Mouse (Mus musculus) gonadal fat pad, adult 2 months (tissue): ENCODE results near the gene Ppp1r11. TPM values are rescaled to one million over a fixed set of nuclear protein-coding genes. Genes with fewer than 3 reads are reported as not detected.

Experiments
- DNase-seq: peaks from one replicate; pipeline ENCODE4 v3.0.0-alpha.2; 2012; ENCODE audit warnings: low read depth
- polyA plus RNA-seq: library from polyadenylated mRNA; depleted of rRNA; stranded (reverse); fragments of >200 nt; gene quantifications from 2 replicates; pipeline ENCODE4 v1.2.3, GENCODE M21; 2012

Gene Ppp1r11
- polyA plus RNA-seq, 1 experiment, result 39.7 TPM

DNA sequence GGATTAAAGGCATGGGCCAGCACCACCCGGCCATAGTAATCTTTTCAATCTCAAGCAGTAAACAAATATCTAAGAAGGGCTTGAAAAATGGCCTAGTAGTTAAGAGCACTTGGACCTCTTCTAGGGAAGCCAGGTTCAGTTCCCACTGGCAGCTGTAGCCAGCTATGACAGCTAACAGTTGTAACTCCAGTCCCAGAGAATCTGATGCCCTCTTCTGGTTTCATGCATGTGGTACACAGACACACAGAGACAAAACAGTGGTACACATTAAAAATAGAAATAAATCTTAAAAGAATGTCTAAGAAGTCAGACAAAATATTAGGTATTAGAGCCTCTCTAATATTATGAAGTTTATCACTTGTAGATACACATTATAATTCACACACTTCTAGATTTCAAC lies 9.6 kb upstream of the Ppp1r11 start:
- DNase-seq, result no peak

DNA sequence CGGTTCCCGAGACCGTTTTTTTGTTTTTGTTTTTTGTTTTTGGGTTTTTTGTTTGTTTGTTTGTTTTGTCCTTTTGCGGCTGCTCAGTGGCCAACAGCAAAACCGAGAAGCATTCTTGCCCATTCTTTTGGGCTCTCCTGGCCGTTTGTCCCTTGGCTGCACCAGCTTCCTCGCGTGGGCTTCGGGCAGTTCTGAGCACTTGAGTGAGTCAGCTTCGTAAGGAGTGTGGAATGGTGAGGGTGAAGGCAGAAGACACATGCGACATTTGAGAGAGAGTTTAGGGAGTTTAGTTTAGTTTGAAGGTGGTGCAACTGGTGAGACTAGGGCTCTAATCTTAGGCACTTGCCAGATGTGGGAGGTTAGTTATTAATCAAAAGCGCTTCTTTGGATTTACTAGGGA lies 7.3 kb upstream of the Ppp1r11 start:
- no peak for DNase-seq

DNA sequence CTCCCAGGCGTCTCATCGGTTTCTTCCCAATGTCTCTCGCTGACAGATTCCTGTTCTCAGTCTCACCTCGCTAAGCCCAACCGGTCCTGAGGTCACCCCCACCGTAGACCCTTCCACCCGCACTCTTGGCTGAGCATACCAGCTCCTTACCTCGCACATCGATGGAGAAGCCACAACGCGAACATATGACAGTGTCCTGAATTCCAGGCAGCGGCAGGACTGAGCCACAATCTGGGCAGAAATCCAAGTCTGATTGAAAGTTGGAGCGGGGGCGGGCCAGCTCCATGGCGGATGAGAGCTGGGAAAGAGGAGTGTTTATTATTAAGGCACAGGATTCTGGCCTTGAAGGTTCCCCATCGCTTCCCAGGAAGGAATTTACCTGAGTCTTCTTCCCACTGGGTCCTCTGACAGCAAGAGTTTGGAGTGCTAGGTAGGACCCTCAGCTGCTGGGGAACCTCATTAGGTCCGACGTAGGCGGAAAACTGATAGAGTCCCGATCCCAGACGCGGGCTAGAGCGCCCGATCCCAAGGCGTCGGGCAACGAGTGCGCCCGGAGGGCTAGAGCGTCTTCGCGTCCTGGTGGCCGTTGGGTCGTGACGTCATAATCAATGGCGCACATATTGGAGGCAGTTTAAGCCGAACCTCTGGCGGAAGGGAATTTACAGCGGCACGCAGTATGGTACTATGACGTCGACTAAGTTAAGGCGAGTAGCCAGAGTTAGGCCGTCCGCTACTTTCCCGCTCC lies 6.6 kb upstream of the Ppp1r11 start, which contains the start of the genes Znrd1 and Znrd1as:
Gene Znrd1 (minus strand): TSS at position 561 of the 745 bp plus-strand sequence.
Gene Znrd1as (plus strand): TSS at position 594 of the 745 bp plus-strand sequence.
- peak; percentile 80 for DNase-seq

DNA sequence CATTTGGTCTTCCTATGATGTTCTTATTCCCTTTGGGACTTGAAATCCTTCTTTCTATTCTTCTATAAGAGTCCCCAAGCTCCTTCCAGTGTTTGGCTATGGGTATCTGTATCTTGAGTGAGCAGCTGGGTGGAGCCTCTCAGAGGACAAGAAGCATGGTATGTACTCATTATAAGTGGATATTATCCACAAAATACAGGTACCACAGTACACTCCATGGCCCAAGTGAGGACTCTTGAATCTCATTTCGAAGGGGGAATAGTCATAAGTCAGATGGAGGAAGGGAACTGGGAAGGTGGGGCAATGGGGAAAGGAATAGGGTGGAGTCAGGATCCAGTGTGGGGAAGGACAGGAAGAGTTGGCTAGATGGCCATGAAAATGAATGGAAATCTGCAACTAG lies 1.5 kb upstream of the Ppp1r11 start:
- no peak for DNase-seq

DNA sequence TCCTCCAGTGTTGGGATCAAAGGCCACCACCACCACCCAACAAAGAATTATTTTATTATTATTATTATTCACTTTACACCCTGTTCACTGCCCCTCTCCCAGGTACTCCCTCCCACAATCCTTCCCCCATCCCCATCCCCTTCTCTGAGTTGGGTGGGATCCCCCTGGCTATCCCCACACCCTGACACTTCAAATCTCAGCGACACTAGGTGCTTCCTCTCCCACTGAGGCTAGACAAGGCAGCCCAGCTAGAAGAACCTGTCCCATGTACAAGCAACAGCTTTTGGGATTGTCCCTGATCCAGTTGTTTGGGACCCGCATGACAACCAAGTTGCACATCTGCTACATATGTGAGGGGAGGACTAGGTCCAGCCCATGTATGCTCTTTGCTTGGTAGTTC lies 1.1 kb upstream of the Ppp1r11 start:
- no peak for DNase-seq

DNA sequence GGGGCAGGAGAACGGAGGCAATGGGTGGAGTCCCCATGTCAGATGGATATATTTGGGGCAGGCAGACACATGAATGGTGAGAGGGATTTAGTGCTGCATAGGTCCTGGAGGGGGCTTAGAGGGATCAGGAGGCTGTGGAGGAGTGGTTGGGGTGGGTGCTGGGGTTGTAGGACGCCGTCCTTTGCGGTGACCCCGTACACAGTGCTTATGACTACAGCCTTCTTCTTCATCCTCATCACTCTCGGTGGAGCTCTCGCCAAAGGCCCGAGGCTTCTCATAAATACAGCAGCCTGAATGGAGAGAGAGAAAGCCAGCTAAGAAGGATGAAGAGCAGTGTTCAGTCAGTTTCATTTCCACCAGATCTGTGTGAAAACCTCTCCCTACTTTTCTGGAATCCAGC lies 2.3 kb downstream of the Ppp1r11 start:
- DNase-seq, result no peak

DNA sequence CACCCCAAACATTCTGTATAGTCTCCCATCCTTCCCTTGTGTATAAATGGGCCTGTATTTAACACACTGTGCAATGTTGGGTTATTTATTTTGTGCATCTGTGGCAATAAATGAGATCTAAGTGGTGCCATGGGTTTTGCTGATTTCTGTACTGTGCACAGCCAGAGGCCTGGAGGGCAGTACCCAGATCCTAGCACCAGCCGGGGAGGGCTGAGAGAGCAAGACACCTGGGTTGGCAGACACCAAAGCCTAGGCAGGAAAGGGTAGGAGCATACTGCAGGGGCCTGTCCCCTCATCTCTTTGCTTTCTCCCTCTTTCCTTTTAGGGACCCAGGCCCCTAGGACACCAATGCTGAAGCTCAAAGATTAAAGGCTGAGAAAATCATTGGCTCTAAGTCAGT lies 3.3 kb downstream of the Ppp1r11 start:
- DNase-seq, result no peak

DNA sequence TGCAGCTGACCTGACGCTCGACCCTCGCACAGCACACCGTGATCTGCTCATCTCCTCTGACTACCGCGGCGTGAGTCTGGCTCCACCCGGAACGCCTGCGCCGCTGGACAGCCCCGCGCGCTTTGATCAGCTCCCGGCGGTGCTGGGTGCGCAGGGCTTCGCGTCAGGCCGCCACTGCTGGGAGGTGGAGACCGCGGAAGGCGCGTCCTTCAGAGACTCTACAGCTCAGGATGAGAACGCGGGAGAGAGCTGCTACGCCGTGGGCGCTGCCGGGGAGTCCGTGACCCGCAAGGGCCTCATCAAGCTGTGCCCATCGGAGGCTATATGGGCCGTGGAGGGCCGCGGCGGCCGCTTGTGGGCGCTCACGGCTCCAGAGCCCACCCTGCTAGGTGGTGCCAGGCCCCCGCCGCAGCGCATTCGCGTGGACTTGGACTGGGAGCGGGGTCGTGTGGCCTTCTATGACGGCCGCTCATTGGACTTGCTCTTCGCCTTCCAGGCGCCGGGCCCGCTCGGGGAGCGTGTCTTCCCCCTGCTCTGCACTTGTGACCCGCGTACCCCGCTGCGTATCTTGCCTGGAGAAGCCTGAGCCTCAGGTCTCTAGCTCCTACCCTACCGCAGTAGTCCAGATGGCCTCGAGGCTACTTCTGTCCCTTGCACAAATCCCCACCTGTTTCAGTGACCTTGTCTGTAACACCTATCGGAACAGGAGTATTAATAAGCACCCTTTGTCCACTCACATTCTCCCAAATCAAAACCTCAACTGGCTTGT lies 4.3 kb downstream of the Ppp1r11 start:
- DNase-seq, result no peak

DNA sequence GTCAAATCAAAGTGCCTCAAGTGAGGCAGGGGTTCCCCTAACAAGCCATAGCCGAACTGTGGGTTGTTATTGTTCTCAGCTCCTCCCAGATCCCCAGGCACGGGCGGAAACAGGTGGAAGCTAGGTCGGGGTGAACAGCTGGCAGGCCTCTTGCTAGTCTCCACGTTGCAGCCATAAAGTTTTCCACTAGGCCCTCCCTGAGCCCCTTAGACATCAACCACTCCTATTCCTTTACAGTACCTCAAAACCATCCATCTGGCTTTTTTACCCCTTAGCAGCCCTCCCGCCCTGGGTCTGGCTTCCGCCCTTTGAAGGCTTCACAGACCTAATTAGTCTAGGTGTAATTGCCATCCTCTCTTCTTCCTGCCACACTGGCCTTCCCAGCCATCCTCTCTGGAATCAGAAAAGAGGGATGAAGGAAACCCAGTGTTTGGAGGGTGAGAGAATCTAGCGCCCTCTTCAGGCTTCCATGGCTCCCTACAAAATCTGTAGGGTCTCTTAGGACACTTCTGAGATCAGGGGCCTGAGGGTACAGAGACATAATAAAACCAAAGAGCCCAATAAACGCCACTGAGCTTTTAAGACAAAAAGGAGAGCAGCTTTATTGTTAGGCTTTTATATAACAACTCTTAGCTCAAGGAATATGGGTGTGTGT lies 7.3 kb downstream of the Ppp1r11 start:
- no peak for DNase-seq

DNA sequence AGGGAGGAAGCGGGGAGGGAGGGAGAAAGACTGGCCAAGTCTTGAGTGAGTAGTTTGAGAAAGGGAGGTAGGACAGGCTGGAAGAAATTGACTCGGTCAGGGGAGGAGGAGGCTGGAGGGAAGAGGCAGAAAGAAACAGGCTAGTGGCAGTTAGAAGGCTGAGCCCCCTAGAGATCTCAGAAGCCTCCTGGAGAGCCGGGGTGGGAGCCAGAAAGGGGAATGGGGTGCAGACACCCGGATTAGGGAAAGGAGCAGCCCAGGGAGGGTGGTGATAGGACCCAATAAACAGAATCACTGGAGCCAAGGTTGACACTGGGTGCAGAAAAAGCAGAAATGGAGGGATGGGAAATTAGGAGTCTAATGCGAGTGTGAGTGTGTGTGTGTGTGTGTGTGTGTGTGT lies 7.8 kb downstream of the Ppp1r11 start:
- DNase-seq, result no peak

DNA sequence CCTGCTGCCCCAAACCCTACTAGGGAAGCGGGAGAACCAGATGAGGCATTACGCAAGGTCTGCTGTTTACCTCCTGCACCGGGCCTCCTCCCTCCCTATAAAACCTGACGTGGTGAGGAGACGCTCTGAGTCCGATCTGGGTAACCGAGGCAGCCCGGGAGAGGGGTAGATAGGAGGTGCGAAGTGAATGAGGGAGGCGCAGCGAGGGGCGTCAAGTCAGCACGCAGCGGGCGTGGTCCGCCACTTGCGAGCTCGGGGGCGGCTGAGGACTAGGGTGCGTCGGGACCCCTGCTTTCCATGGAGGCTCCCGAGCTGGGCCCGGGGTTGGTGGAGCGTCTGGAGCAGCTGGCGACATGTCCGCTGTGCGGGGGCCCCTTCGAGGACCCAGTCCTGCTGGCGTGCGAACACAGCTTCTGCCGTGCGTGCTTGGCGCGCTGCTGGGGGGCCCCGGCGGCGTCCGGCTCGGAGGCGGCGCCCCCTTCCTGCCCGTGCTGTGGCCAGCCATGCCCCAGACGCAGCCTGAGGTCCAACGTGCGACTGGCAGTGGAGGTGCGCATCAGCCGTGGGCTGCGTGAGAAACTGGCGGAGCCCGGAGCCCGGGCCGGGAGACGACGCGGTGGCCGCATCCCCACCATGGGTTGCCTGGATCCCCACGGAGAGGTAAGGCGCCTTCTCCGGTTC lies 8.6 kb downstream of the Ppp1r11 start, which contains the start of gene Rnf39:
Gene Rnf39 (plus strand): TSS at position 128 of the 681 bp plus-strand sequence.
- DNase-seq, result no peak

DNA sequence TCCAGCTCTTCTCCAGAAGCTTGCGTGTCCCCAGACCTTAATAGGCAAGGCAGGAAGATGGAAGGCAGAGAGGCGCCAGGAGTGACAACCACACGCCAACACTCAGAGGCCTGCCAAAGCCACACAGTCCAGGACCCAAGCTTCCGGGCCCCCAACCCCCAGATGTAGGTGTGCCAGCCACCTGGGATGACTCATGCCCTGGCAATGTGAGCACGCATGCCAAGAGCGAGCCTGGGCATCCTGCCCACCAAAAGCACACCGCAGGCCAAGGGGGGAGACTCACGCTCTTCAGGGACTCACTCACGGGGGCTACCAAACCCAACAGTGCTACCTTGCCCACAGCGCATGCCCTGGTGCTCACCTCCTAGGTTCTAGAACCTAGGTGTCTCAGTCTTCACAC lies 9.2 kb downstream of the Ppp1r11 start:
- DNase-seq, result no peak

DNA sequence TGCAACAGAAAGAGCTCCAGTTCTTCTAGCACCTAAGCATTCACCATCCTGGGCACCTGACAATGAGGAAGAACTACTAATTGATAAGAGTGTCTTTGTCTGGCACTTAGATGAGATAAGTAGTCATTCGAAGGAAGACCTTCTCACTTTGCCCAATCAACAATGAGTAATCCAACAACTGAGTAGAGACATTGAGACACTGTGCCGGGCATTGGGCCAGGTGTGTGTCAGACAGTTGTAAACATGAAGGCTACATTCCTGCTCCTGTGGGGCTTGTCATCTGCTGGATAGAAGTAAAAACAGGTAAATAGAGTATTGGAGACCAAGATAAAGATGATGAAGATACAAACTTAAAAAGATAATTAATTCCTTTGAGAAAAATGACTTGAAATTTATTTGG lies 13.5 kb downstream of the Ppp1r11 start:
- DNase-seq, result no peak

DNA sequence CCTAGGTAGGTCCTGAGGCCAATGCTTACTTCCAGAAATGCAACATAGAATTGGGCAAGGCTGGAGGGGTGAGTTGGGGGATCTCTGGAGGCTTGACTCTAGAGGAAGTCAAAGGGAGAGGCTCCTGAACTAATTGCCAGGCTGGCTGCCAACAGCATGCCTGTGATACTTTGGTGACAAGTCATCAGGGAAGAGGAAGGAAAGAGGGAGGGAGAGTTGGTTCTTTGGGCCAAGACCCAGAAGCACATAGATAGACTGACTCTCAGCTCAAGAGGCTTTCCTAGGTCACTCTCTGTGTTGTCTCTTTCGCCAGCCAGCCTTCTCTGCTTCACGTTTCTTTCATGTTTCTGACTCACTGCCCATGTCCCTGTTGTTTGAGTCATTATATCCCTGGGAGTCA lies 19.7 kb downstream of the Ppp1r11 start:
- no peak for DNase-seq

DNA sequence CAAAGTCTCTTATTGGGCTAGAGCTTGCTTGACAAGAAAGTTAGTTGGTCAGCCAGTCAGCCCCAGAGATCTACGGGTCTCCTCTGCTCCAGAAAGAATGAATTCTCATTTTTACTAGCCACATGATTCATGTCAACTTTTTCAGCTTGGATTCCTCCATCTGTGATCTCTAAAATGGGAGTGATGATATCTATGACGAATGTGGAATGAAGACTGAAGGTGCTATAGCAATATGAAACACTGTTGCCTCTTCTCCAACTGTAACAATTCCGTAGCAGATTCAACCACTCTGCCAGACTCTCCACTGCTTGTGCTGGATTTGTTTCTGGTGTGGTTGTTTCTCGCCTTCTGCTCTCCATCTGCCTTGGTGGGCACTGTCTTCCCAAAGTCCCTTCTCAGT lies 20.4 kb downstream of the Ppp1r11 start:
- DNase-seq, result no peak

DNA sequence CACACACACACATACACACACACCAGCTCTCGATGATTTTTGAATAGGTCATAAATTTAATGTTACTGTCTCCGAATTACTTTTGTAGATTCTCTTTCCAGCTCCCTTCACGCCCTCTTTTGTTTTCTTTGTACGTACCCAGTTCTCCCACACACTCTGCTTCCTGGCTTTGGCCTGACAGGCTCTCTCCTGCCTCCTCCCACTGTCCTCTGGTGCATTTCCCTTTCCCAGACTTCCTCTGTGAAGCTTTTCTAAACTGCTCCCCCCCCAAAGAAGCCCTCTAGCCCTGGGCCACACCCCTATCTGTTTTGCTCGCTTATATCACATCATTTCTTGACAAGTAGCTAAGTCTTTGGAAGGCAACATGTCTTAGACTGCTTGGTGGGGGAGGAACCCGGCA lies 21.3 kb downstream of the Ppp1r11 start:
- no peak for DNase-seq

DNA sequence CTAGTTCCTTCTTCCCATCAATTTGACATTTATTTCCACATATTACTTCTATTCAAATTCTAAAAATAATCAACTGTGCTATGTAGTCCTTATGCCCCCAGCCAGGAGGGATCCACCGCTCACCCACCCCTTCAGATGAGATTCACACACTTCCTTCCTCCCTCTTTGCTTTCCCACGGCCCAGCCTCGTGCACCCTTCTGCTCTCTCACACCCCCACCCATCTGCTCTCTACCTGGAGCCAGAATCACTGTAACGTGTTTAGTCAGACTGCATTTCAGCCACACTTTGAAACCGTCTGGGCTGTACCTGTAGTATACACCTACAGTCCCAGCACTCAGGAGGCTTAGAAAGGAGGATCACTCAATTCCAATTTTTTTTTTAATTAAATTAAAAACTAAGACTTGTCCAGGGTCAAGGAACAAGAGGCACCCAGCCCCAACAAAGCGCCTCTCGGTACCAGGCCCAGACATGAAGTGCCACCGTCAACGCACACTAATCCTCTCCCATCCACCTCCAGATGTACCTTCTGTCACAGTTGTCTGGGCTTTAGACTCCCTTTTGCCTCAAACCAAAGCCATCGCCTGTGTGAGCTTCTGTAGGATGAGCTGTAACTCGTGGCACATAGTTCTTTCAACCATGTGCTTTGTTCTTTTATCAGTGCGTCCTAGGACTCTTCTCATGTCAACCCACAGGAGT lies 22.2 kb downstream of the Ppp1r11 start:
- no peak for DNase-seq

DNA sequence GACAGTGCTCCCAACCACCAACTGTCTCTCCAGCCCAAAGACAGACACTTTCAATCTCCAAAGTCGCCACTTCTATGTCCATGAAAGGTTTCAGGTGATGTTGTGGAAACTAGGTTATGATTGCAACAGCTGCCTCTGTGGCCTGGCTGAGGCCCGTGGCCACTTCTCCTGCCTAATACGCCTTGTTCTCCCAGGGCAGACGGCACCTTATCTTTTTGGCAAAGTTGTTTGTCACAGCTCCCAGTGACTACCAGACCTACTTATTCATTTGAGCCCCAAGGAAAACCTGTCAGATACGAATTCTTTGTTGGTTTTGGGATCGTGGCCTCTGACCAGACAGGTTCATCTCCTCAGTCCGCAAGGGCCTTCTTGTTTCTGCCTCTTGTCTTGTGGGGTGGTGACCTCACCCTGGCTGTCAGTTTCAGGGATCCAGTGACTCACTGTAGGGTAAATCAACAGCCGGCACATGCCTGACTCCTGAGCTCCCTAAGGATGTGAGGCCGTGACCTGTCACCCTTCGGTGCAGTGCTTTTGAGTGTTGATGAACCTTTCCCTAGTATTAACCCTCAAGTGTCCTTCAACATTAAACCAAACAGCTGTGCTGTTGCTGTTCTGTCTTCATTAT lies 23.9 kb downstream of the Ppp1r11 start:
- no peak for DNase-seq

DNA sequence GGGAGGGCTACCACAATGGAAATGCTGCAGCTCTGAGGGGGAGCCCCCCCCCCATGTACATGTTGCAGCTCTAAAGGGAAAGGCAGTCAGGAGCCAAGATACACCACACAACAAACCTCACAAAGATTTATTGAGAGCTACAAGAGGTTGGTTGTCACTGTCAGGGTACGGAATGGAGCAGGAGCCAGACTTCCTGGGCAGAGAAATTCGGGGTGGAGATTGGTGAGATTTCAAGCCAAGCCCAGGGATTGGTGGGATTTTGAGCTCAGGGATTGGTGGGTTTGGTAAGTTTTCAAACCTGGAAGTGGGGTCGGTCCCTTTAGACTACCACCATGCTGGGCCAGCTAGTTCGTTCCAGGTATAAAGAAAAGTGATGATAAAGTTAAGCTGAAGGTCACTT lies 28.1 kb downstream of the Ppp1r11 start:
- no peak for DNase-seq

DNA sequence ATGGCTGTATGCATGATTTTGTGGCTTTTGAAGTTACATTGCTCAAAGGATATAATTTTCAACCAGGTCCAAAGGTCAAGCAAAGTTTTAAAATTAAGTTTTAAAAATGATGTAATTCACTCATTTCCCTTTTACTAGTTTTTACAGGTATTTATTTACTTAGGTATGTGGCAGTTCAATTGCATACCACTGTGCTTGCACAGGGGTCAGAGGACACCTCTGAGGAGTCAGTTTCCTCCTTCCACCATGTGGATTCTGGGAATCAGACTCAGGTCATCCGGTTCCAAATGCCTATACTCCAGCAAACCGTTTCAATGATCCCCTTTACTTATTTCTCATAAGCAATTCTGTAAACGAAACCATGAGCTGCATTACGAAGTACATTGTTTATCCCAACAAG lies 28.8 kb downstream of the Ppp1r11 start:
- no peak for DNase-seq

DNA sequence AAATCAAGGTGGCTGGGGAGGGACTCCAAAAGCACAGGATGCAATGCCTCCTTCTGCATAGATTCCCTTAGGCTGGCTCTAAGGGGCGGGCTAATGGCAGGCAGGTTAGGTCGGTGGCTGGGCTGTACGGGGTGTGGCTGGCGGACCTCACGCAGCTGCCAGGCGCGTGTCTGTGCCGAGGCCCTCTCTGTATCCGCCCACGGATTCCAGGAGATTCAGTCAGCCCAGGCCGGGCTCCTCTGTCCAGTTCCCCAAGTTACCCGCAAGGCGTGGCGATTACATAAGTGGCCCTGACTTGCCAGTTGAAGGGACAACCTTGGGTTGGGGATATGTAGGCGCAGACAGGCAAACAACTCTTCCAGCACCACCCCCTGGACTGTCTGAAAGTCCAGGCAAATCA lies 31.3 kb downstream of the Ppp1r11 start:
- DNase-seq, result peak; percentile 55
